Mouse (Mus musculus) lung, postnatal 0 days (tissue): ENCODE results near the gene Rasgef1a. TPM values are rescaled to one million over a fixed set of nuclear protein-coding genes. Genes with fewer than 3 reads are reported as not detected.

ENCODE experiments used
- ATAC-seq: fragments of 200-750 bp; cut with Nextera tagmentation; 2 replicates; pipeline ENCODE4 v1.8.0; 2017; ENCODE audit warnings: moderate library complexity
- DNase-seq: peaks from one replicate; pipeline ENCODE4 v3.0.0-alpha.2; 2016; ENCODE audit warnings: low spot score
- H3K27ac ChIP-seq: fragments of 300-500 bp; sonication (generic); 2 replicates; pipeline ENCODE4 v1.5.1; 2014; ENCODE audit warnings: antibody characterized with exemption, mild to moderate bottlenecking, low read length, mixed read lengths
- H3K27me3 ChIP-seq: fragments of 300-500 bp; sonication (generic); replicated peaks from 2 replicates; pipeline ENCODE4 v1.6.1; 2014; ENCODE audit warnings: low read length, mixed read lengths; ENCODE audit not compliant: insufficient read depth
- H3K36me3 ChIP-seq: fragments of 300-500 bp; sonication (generic); 2 replicates; pipeline ENCODE4 v1.6.1; 2014; ENCODE audit warnings: low read length, mixed read lengths; ENCODE audit not compliant: insufficient read depth
- H3K4me1 ChIP-seq: fragments of 300-500 bp; sonication (generic); 2 replicates; pipeline ENCODE4 v1.6.1; 2014; ENCODE audit warnings: antibody characterized with exemption, low read depth, low read length, mixed read lengths; ENCODE audit not compliant: insufficient read depth
- H3K4me2 ChIP-seq: fragments of 300-500 bp; sonication (generic); replicated peaks from 2 replicates; pipeline ENCODE4 v1.6.1; 2014; ENCODE audit warnings: low read depth, mild to moderate bottlenecking, low read length, moderate library complexity, mixed read lengths
- H3K4me3 ChIP-seq: fragments of 300-500 bp; sonication (generic); 2 replicates; pipeline ENCODE4 v1.5.1; 2014; ENCODE audit warnings: low read depth, low read length
- H3K9ac ChIP-seq: fragments of 300-500 bp; sonication (generic); replicated peaks from 2 replicates; pipeline ENCODE4 v1.6.1; 2014; ENCODE audit warnings: low read depth, mild to moderate bottlenecking
- H3K9me3 ChIP-seq: fragments of 300-500 bp; sonication (generic); 2 replicates; pipeline ENCODE4 v1.6.1; 2016; ENCODE audit warnings: low read length, mixed read lengths
- CTCF ChIP-seq: IDR thresholded peaks from 2 replicates; pipeline ENCODE4 v1.5.1; 2016; ENCODE audit warnings: antibody characterized with exemption, mild to moderate bottlenecking
- EP300 ChIP-seq: IDR thresholded peaks from 2 replicates; pipeline ENCODE4 v1.6.1; 2016; ENCODE audit warnings: antibody characterized with exemption, mild to moderate bottlenecking, control low read depth
- WGBS: fragments of 180-500 bp; shearing (Covaris S2); extraction: QIAGEN DNeasy Blood & Tissue Kit; methylation state at CpG from one replicate; pipeline ENCODE4 v1.1.7; 2014; 5-methylcytosine and 5-hydroxymethylcytosine counted together
- polyA plus RNA-seq: library from polyadenylated mRNA; unstranded; fragments of >200 nt; fragmentation: Nextera tagmentation; extraction: Ambion mirVana; gene quantifications from 2 replicates; pipeline ENCODE4 v1.2.1, GENCODE M21; 2015

The Rasgef1a gene
- polyA plus RNA-seq, 1 experiment from 2014 or later: 26.3 TPM

DNA sequence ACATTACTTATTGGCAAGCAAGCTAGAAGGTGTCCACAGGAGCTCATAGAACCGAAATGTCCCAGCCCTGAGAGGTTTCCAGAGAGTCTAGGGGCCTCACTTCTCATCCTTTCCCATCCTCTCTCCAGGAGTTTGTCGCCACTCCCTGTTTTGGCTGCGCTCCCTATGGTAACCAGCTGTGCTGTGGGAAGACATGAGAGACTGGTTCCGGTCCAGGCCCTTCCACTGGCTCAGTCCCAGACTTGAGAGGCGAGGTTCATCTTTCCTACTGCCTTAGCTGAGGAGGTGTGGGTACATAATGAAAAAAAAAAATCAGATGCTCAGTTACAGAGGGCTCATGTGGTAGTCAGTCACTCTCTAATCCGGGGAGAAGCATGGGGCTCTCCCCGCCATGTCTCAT is 19.9 kb upstream of the Rasgef1a start:
- TF ChIP-seq CTCF (no peak), EP300 (no peak)
- WGBS: 54% methylated on average over 7 of the region's 7 CpGs
- Histone ChIP-seq H3K4me2 (no peak overlapping the region), H3K36me3 (no peaks in the 10 kb centered on the region), H3K9me3 (no peaks in the 10 kb centered on the region), H3K27ac (no peak overlapping the region), H3K4me1 (no peaks in the 10 kb centered on the region), H3K4me3 (no peak overlapping the region), H3K27me3 (no peaks in the 10 kb centered on the region), H3K9ac (no peak overlapping the region)
- peak; percentile 18; the same call in 1 of the 2 replicates for ATAC-seq
- DNase-seq: no peak

GRCm38 (mm10) chr6:117991928-117992327 is 19.3 kb upstream of the Rasgef1a start:
- DNase-seq (peak; percentile 12), ATAC-seq (peak; percentile 33; the same call in 1 of the 2 replicates)
- Histone ChIP-seq H3K27ac (no peak overlapping the region), H3K27me3 (no peaks in the 10 kb centered on the region), H3K4me1 (no peaks in the 10 kb centered on the region), H3K9me3 (no peaks in the 10 kb centered on the region), H3K9ac (no peak overlapping the region), H3K4me3 (no peak overlapping the region), H3K4me2 (no peak overlapping the region), H3K36me3 (no peaks in the 10 kb centered on the region)
- no peak for TF ChIP-seq EP300
- no peak for TF ChIP-seq CTCF
- WGBS: 40% methylated on average over 8 of the region's 8 CpGs

GRCm38 (mm10) chr6:117995168-117995567 is 16.1 kb upstream of the Rasgef1a start:
- Histone ChIP-seq H3K4me3 (no peak overlapping the region), H3K4me1 (no peaks in the 10 kb centered on the region), H3K4me2 (no peak overlapping the region), H3K9ac (no peak overlapping the region), H3K36me3 (no peaks in the 10 kb centered on the region), H3K27ac (no peak overlapping the region), H3K27me3 (no peaks in the 10 kb centered on the region; the same call in 1 of the 2 replicates), H3K9me3 (no peaks in the 10 kb centered on the region)
- 44% methylated on average over 9 of the region's 9 CpGs for WGBS
- TF ChIP-seq CTCF: peak; percentile 75
- TF ChIP-seq EP300: no peak
- DNase-seq: peak; percentile 47
- peak; percentile 53; the same call in 1 of the 2 replicates for ATAC-seq

- 17% methylated on average over 3 of the region's 3 CpGs for WGBS
- ATAC-seq (no peak), DNase-seq (peak; percentile 46)
- Histone ChIP-seq H3K36me3 (no peaks in the 10 kb centered on the region), H3K27ac (no peak overlapping the region), H3K4me3 (no peak overlapping the region), H3K4me2 (no peak overlapping the region), H3K9ac (no peak overlapping the region), H3K4me1 (no peaks in the 10 kb centered on the region), H3K9me3 (no peaks in the 10 kb centered on the region), H3K27me3 (no peaks in the 10 kb centered on the region; the same call in 1 of the 2 replicates)
- TF ChIP-seq EP300: no peak
- no peak for TF ChIP-seq CTCF
Observed at GRCm38 (mm10) chr6:118001272-118001671, 10.0 kb upstream of the Rasgef1a start.

- no peaks in the 10 kb centered on the region for H3K9me3 ChIP-seq
- H3K4me1 ChIP-seq: no peaks in the 10 kb centered on the region
- H3K4me2 ChIP-seq: no peak overlapping the region
- TF ChIP-seq CTCF: peak; percentile 59
- no peak for TF ChIP-seq EP300
- H3K27ac ChIP-seq: no peak overlapping the region
- DNase-seq (peak; percentile 16), ATAC-seq (no peak)
- H3K9ac ChIP-seq: no peak overlapping the region
- H3K27me3 ChIP-seq: peaks cover 9% of the 10 kb centered on the region; the same call in 1 of the 2 replicates
- no peak overlapping the region for H3K4me3 ChIP-seq
- H3K36me3 ChIP-seq: no peaks in the 10 kb centered on the region
- WGBS: 43% methylated on average over 5 of the region's 5 CpGs
Observed at GRCm38 (mm10) chr6:118007302-118007701, 3.9 kb upstream of the Rasgef1a start.

- Histone ChIP-seq H3K4me2 (no peak overlapping the region), H3K9me3 (no peaks in the 10 kb centered on the region), H3K9ac (no peak overlapping the region), H3K4me1 (no peaks in the 10 kb centered on the region), H3K27ac (no peak overlapping the region), H3K27me3 (peaks cover 9% of the 10 kb centered on the region; the same call in 1 of the 2 replicates), H3K36me3 (no peaks in the 10 kb centered on the region), H3K4me3 (no peak overlapping the region)
- no peak for ATAC-seq
- DNase-seq: no peak
- 62% methylated on average over 4 of the region's 4 CpGs for WGBS
- no peak for TF ChIP-seq CTCF
- no peak for TF ChIP-seq EP300
Observed at GRCm38 (mm10) chr6:118007843-118008539, 3.2 kb upstream of the Rasgef1a start.
